Mouse (Mus musculus): ENCODE results near the gene Olfr1215. TPM values are rescaled to one million over a fixed set of nuclear protein-coding genes. Genes with fewer than 3 reads are reported as not detected.
"Not testable (repeated sequence)": the region's sequence is repeated elsewhere in the genome, so short reads cannot be mapped to it uniquely, and the experiment has no call there.

Olfr1215 gene
- not detected in 2 replicates for polyA plus RNA-seq (2015; fragmentation: Nextera tagmentation; extraction: Ambion mirVana)

- WGBS: 76% methylated on average over 2 of the region's 2 CpGs
- no peak for ATAC-seq (ENCODE audit: low FRiP score)
- H3K27me3 ChIP-seq (replicated peaks): no peaks in the 10 kb centered on the region
- H3K9me3 ChIP-seq (replicated peaks): no peaks in the 10 kb centered on the region
- no peak within 1 kb of the TSS for H3K9ac ChIP-seq (replicated peaks)
- H3K4me1 ChIP-seq: no peaks in the 10 kb centered on the region
- no peak within 1 kb of the TSS for H3K27ac ChIP-seq (replicated peaks)
- H3K4me2 ChIP-seq: no peak within 1 kb of the TSS
- H3K4me3 ChIP-seq (replicated peaks): no peak within 1 kb of the TSS
- no peaks in the 10 kb centered on the region for H3K36me3 ChIP-seq
Observed at GRCm38 (mm10) chr2:89006873-89007272, at the start of gene Olfr1215. TSS of gene Olfr1215 (minus strand) at chr2:89006973.

- H3K27ac ChIP-seq (replicated peaks): no peak within 1 kb of the TSS
- H3K4me1 ChIP-seq: no peaks in the 10 kb centered on the region
- H3K9me3 ChIP-seq (replicated peaks): no peaks in the 10 kb centered on the region
- no peak within 1 kb of the TSS for H3K4me3 ChIP-seq (replicated peaks)
- no peaks in the 10 kb centered on the region for H3K36me3 ChIP-seq
- H3K9ac ChIP-seq (replicated peaks): no peak within 1 kb of the TSS
- no peaks in the 10 kb centered on the region for H3K27me3 ChIP-seq (replicated peaks)
- 78% methylated on average over 2 of the region's 2 CpGs for WGBS
- H3K4me2 ChIP-seq: no peak within 1 kb of the TSS
- ATAC-seq (ENCODE audit: low FRiP score): no peak
Observed at GRCm38 (mm10) chr2:89031965-89032364, 25.2 kb upstream of the Olfr1215 start, which contains the start of gene Olfr1217. TSS of gene Olfr1217 (minus strand) at chr2:89032065.

GRCm38 (mm10) chr2:89021436-89021835 lies 14.7 kb upstream of the Olfr1215 start:
- H3K27me3 ChIP-seq (replicated peaks); H3K4me2 ChIP-seq; ATAC-seq (ENCODE audit: low FRiP score); H3K4me1 ChIP-seq; H3K27ac ChIP-seq (replicated peaks); H3K9ac ChIP-seq (replicated peaks); H3K9me3 ChIP-seq (replicated peaks); H3K4me3 ChIP-seq (replicated peaks); H3K36me3 ChIP-seq: not testable (repeated sequence)
- WGBS: 74% methylated on average over 3 of the region's 3 CpGs

GRCm38 (mm10) chr2:89018240-89018639 lies 11.5 kb upstream of the Olfr1215 start, which contains the start of gene Olfr1216:
TSS of gene Olfr1216 (minus strand) at chr2:89018340.
- H3K4me1 ChIP-seq: no peaks in the 10 kb centered on the region
- H3K27me3 ChIP-seq (replicated peaks): no peaks in the 10 kb centered on the region
- H3K4me2 ChIP-seq: no peak within 1 kb of the TSS
- H3K36me3 ChIP-seq: no peaks in the 10 kb centered on the region
- no peak for ATAC-seq (ENCODE audit: low FRiP score)
- WGBS: 91% methylated on average over 1 of the region's 1 CpGs
- no peak within 1 kb of the TSS for H3K9ac ChIP-seq (replicated peaks)
- H3K27ac ChIP-seq (replicated peaks): no peak within 1 kb of the TSS
- no peak within 1 kb of the TSS for H3K4me3 ChIP-seq (replicated peaks)
- H3K9me3 ChIP-seq (replicated peaks): no peaks in the 10 kb centered on the region

GRCm38 (mm10) chr2:88992553-88992952 lies 14.2 kb downstream of the Olfr1215 start, which contains the start of gene Olfr1214:
TSS of gene Olfr1214 (minus strand) at chr2:88992653.
- 92% methylated on average over 1 of the region's 1 CpGs for whole genome bisulfite sequencing
- ATAC-seq (ENCODE audit: low FRiP score): no peak
- H3K9ac ChIP-seq (replicated peaks): no peak within 1 kb of the TSS
- no peaks in the 10 kb centered on the region for H3K36me3 ChIP-seq
- no peaks in the 10 kb centered on the region for H3K27me3 ChIP-seq (replicated peaks)
- H3K27ac ChIP-seq (replicated peaks): no peak within 1 kb of the TSS
- H3K4me2 ChIP-seq: no peak within 1 kb of the TSS
- H3K9me3 ChIP-seq (replicated peaks): no peaks in the 10 kb centered on the region
- no peak within 1 kb of the TSS for H3K4me3 ChIP-seq (replicated peaks)
- H3K4me1 ChIP-seq: no peaks in the 10 kb centered on the region

GRCm38 (mm10) chr2:88980181-88980580 lies 26.6 kb downstream of the Olfr1215 start, which contains the start of gene Gm13762:
TSS of gene Gm13762 (minus strand) at chr2:88980281.
- Histone ChIP-seq H3K36me3 (no peaks in the 10 kb centered on the region), H3K27me3 (replicated peaks) (no peaks in the 10 kb centered on the region), H3K4me2 (no peak within 1 kb of the TSS), H3K4me3 (replicated peaks) (no peak within 1 kb of the TSS), H3K9ac (replicated peaks) (no peak within 1 kb of the TSS), H3K27ac (replicated peaks) (no peak within 1 kb of the TSS), H3K9me3 (replicated peaks) (no peaks in the 10 kb centered on the region), H3K4me1 (no peaks in the 10 kb centered on the region)
- ATAC-seq (ENCODE audit: low FRiP score): no peak
- WGBS: 82% methylated on average over 1 of the region's 1 CpGs

- Histone ChIP-seq H3K27ac (replicated peaks) (no peak within 1 kb of the TSS), H3K9ac (replicated peaks) (no peak within 1 kb of the TSS), H3K9me3 (replicated peaks) (no peaks in the 10 kb centered on the region), H3K4me3 (replicated peaks) (no peak within 1 kb of the TSS), H3K36me3 (no peaks in the 10 kb centered on the region), H3K4me2 (no peak within 1 kb of the TSS), H3K4me1 (no peaks in the 10 kb centered on the region), H3K27me3 (replicated peaks) (no peaks in the 10 kb centered on the region)
- no peak for ATAC-seq (ENCODE audit: low FRiP score)
Observed at GRCm38 (mm10) chr2:88953669-88954068, 53.1 kb downstream of the Olfr1215 start, which contains the start of gene Olfr1212. TSS of gene Olfr1212 (plus strand) at chr2:88953969.

Other genes starting within 250 kb of the Olfr1215 start
- not detected in 2 replicates for gene Olfr1199, start 246.5 kb downstream of the Olfr1215 start, polyA plus RNA-seq (2015; fragmentation: Nextera tagmentation; extraction: Ambion mirVana)
- gene Olfr1200, start 236.5 kb downstream of the Olfr1215 start, polyA plus RNA-seq (2015; fragmentation: Nextera tagmentation; extraction: Ambion mirVana): not detected in 2 replicates
- not detected in 2 replicates for gene Olfr1201, start 213.9 kb downstream of the Olfr1215 start, polyA plus RNA-seq (2015; fragmentation: Nextera tagmentation; extraction: Ambion mirVana)
- gene Olfr1202, start 192.5 kb downstream of the Olfr1215 start, polyA plus RNA-seq (2015; fragmentation: Nextera tagmentation; extraction: Ambion mirVana): 0.08 TPM in 1 of 2 replicates, not detected in the other
- not detected in 2 replicates for gene Olfr1205, start 177.2 kb downstream of the Olfr1215 start, polyA plus RNA-seq (2015; fragmentation: Nextera tagmentation; extraction: Ambion mirVana)
- not detected in 2 replicates for gene Olfr1204, start 157.7 kb downstream of the Olfr1215 start, polyA plus RNA-seq (2015; fragmentation: Nextera tagmentation; extraction: Ambion mirVana)
- gene Olfr1206, start 143.7 kb downstream of the Olfr1215 start, polyA plus RNA-seq (2015; fragmentation: Nextera tagmentation; extraction: Ambion mirVana): not detected in 2 replicates
- gene Olfr1208, start 104.7 kb downstream of the Olfr1215 start, polyA plus RNA-seq (2015; fragmentation: Nextera tagmentation; extraction: Ambion mirVana): not detected in 2 replicates
- gene Olfr1209, start 91.8 kb downstream of the Olfr1215 start, polyA plus RNA-seq (2015; fragmentation: Nextera tagmentation; extraction: Ambion mirVana): not detected in 2 replicates
- gene Olfr1211, start 68.9 kb downstream of the Olfr1215 start, polyA plus RNA-seq (2015; fragmentation: Nextera tagmentation; extraction: Ambion mirVana): not detected in 2 replicates
- gene Olfr1212, start 53.0 kb downstream of the Olfr1215 start, polyA plus RNA-seq (2015; fragmentation: Nextera tagmentation; extraction: Ambion mirVana): not detected in 2 replicates
- not detected in 2 replicates for gene Gm13762, start 26.7 kb downstream of the Olfr1215 start, polyA plus RNA-seq (2015; fragmentation: Nextera tagmentation; extraction: Ambion mirVana)
- not detected in 2 replicates for gene Olfr1214, start 14.3 kb downstream of the Olfr1215 start, polyA plus RNA-seq (2015; fragmentation: Nextera tagmentation; extraction: Ambion mirVana)
- not detected in 2 replicates for gene Olfr1216, start 11.4 kb upstream of the Olfr1215 start, polyA plus RNA-seq (2015; fragmentation: Nextera tagmentation; extraction: Ambion mirVana)
- gene Olfr1217, start 25.1 kb upstream of the Olfr1215 start, polyA plus RNA-seq (2015; fragmentation: Nextera tagmentation; extraction: Ambion mirVana): not detected in 2 replicates
- not detected in 2 replicates for gene Olfr1218, start 54.2 kb upstream of the Olfr1215 start, polyA plus RNA-seq (2015; fragmentation: Nextera tagmentation; extraction: Ambion mirVana)
- gene Olfr1219, start 76.5 kb upstream of the Olfr1215 start, polyA plus RNA-seq (2015; fragmentation: Nextera tagmentation; extraction: Ambion mirVana): not detected in 2 replicates
- gene Olfr1220, start 99.9 kb upstream of the Olfr1215 start, polyA plus RNA-seq (2015; fragmentation: Nextera tagmentation; extraction: Ambion mirVana): not detected in 2 replicates
- gene Olfr1221, start 110.3 kb upstream of the Olfr1215 start, polyA plus RNA-seq (2015; fragmentation: Nextera tagmentation; extraction: Ambion mirVana): not detected in 2 replicates
- not detected in 2 replicates for gene Olfr1222, start 126.1 kb upstream of the Olfr1215 start, polyA plus RNA-seq (2015; fragmentation: Nextera tagmentation; extraction: Ambion mirVana)
- not detected in 2 replicates for gene Olfr1223, start 144.6 kb upstream of the Olfr1215 start, polyA plus RNA-seq (2015; fragmentation: Nextera tagmentation; extraction: Ambion mirVana)
- gene Olfr1224-ps1, start 157.1 kb upstream of the Olfr1215 start, polyA plus RNA-seq (2015; fragmentation: Nextera tagmentation; extraction: Ambion mirVana): not detected in 2 replicates
- not detected in 2 replicates for gene Olfr1225, start 167.7 kb upstream of the Olfr1215 start, polyA plus RNA-seq (2015; fragmentation: Nextera tagmentation; extraction: Ambion mirVana)
- not detected in 2 replicates for gene Olfr1226, start 193.1 kb upstream of the Olfr1215 start, polyA plus RNA-seq (2015; fragmentation: Nextera tagmentation; extraction: Ambion mirVana)
- gene Olfr1228, start 247.1 kb upstream of the Olfr1215 start, polyA plus RNA-seq (2015; fragmentation: Nextera tagmentation; extraction: Ambion mirVana): not detected in 2 replicates

Measured in neural tube, embryonic 15.5 days (tissue).